Mouse (Mus musculus): ENCODE data around the gene Oxtr.

The Oxtr gene

GRCm38 (mm10) chr6:112489910-112490559, at the start of gene Oxtr:
Oxtr (minus strand) TSS chr6:112489943.
- peak; percentile 24 for DNase-seq (ENCODE audit: extremely low spot score)

- DNase-seq (ENCODE audit: extremely low spot score) = no peak
Observed at GRCm38 (mm10) chr6:112525434-112525833, 35.7 kb upstream of the Oxtr start.

- DNase-seq (ENCODE audit: extremely low spot score) = no peak
Observed at GRCm38 (mm10) chr6:112524459-112524858, 34.7 kb upstream of the Oxtr start.

GRCm38 (mm10) chr6:112517991-112518390, 28.2 kb upstream of the Oxtr start:
- DNase-seq (ENCODE audit: extremely low spot score) = no peak

- no peak for DNase-seq (ENCODE audit: extremely low spot score)
Observed at GRCm38 (mm10) chr6:112517572-112517971, 27.8 kb upstream of the Oxtr start.

GRCm38 (mm10) chr6:112516496-112516895, 26.8 kb upstream of the Oxtr start:
- peak; percentile 61 for DNase-seq (ENCODE audit: extremely low spot score)

GRCm38 (mm10) chr6:112514591-112514990, 24.8 kb upstream of the Oxtr start:
- DNase-seq (ENCODE audit: extremely low spot score) = no peak

GRCm38 (mm10) chr6:112510346-112510745, 20.6 kb upstream of the Oxtr start:
- peak; percentile 31 for DNase-seq (ENCODE audit: extremely low spot score)

GRCm38 (mm10) chr6:112509590-112510131, 19.9 kb upstream of the Oxtr start:
- DNase-seq (ENCODE audit: extremely low spot score) = no peak

GRCm38 (mm10) chr6:112507617-112508016, 17.9 kb upstream of the Oxtr start:
- DNase-seq (ENCODE audit: extremely low spot score) = no peak

GRCm38 (mm10) chr6:112501156-112501555, 11.4 kb upstream of the Oxtr start:
- no peak for DNase-seq (ENCODE audit: extremely low spot score)

- DNase-seq (ENCODE audit: extremely low spot score) = no peak
Observed at GRCm38 (mm10) chr6:112499456-112499855, 9.7 kb upstream of the Oxtr start.

- DNase-seq (ENCODE audit: extremely low spot score) = no peak
Observed at GRCm38 (mm10) chr6:112498716-112499115, 9.0 kb upstream of the Oxtr start.

- no peak for DNase-seq (ENCODE audit: extremely low spot score)
Observed at GRCm38 (mm10) chr6:112497456-112497855, 7.7 kb upstream of the Oxtr start.

- DNase-seq (ENCODE audit: extremely low spot score) = no peak
Observed at GRCm38 (mm10) chr6:112496291-112497060, 6.7 kb upstream of the Oxtr start.

- peak; percentile 27 for DNase-seq (ENCODE audit: extremely low spot score)
Observed at GRCm38 (mm10) chr6:112495219-112495618, 5.5 kb upstream of the Oxtr start.

GRCm38 (mm10) chr6:112494620-112495081, 4.9 kb upstream of the Oxtr start:
- peak; percentile 46 for DNase-seq (ENCODE audit: extremely low spot score)

GRCm38 (mm10) chr6:112493371-112493770, 3.6 kb upstream of the Oxtr start:
- DNase-seq (ENCODE audit: extremely low spot score) = no peak

- DNase-seq (ENCODE audit: extremely low spot score) = no peak
Observed at GRCm38 (mm10) chr6:112492656-112493055, 2.9 kb upstream of the Oxtr start.

- no peak for DNase-seq (ENCODE audit: extremely low spot score)
Observed at GRCm38 (mm10) chr6:112491521-112491920, 1.8 kb upstream of the Oxtr start.

GRCm38 (mm10) chr6:112490625-112491242, 991 bp upstream of the Oxtr start:
- DNase-seq (ENCODE audit: extremely low spot score) = peak; percentile 82

GRCm38 (mm10) chr6:112489181-112489909, 398 bp downstream of the Oxtr start:
- peak; percentile 15 for DNase-seq (ENCODE audit: extremely low spot score)
